23 mouse cellular contexts compared by ENCODE assay signal in the genomic region with DNA sequence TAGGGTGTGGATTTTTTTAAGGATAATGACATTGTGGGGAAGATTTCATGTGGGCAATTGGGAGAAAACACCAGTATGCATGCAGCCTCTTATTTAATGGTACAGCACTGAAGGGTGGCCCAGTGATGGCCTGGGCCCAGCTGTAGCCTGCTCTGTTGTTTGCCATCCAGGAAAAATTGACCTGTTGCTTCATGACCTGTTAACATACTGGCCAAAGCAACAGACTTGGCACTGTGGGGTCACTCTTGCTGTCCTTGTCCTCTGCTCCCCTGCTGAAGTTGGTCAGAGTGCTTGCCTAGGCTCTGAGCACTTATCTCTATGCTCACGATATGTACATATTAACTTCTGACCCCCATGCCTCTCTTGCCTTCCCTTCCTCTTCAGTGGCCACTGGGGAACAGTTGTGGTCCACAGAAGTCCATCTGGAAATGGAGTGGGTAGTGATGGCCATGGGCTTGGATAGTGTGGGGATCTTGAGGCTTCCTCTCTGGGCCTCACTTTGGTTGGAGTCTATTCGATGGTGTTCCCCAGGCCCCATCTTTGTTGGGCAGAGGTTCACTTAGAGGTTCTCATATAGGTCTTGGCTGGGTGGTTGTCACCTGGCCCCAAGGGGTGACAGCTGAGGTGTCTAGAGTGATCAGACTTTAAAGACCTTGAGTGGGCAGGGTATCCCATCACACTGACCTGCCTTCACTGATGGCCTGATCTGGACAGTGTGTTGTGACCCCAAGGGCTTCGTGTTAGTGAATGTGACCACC.
A peak's percentile ranks its signal among the peaks of the same experiment; 100 is the strongest.
DNase-seq lines count a peak whose midpoint lies in the region; ATAC-seq and TF ChIP-seq lines count a peak whose summit lies in the region.
"Had no signal": no experiment of that assay in that cellular context is flagged by ENCODE, and none has a peak within 500 bp of the region (broad histone marks: within the 10 kb centered on the region; RNA-seq: fewer than 3 reads in every experiment).

No protein-coding gene starts in this region.

- no peak for TF ChIP-seq EP300 in liver, embryonic 14.5 days (IDR thresholded peaks at IDR 0.05; ENCODE audit: low read depth)

- H3K4me3 ChIP-seq in forebrain, embryonic 10.5 days = no peak overlapping the region
- H3K4me3 ChIP-seq in forebrain, embryonic 13.5 days = no peak overlapping the region
- no peak overlapping the region for H3K4me3 ChIP-seq in liver, adult 2 months (ENCODE audit: insufficient read depth, low read depth, low read length)
- H3K4me3 ChIP-seq in embryonic facial prominence, embryonic 10.5 days = no peak overlapping the region
- H3K4me3 ChIP-seq in liver, embryonic 14.5 days (ENCODE audit: insufficient read depth in 1 of 2, low read depth in 2 of 2, low read length in 2 of 2) = no peak overlapping the region
- no peak overlapping the region for H3K4me3 ChIP-seq in forebrain, embryonic 14.5 days (ENCODE audit: low read depth, low read length)
- no peak overlapping the region for H3K4me3 ChIP-seq in kidney, embryonic 14.5 days (ENCODE audit: low read length)
- H3K4me3 ChIP-seq: heart, embryonic 15.5 days; limb, embryonic 12.5 days; lung, embryonic 15.5 days; midbrain, embryonic 15.5 days; myocyte had no signal

- 97% methylated on average over 3 of the region's 3 CpGs for WGBS in forebrain, embryonic 10.5 days
- 81% methylated on average over 3 of the region's 3 CpGs for WGBS in forebrain, embryonic 13.5 days
- WGBS in liver, adult 2 months = 64% methylated on average over 3 of the region's 3 CpGs
- WGBS in embryonic facial prominence, embryonic 10.5 days = 84% methylated on average over 3 of the region's 3 CpGs
- WGBS in liver, embryonic 14.5 days (ENCODE audit: insufficient replicate concordance) = 69% methylated on average over 3 of the region's 3 CpGs
- 80% methylated on average over 3 of the region's 3 CpGs for WGBS in forebrain, embryonic 14.5 days
- WGBS in kidney, embryonic 14.5 days = 85% methylated on average over 3 of the region's 3 CpGs

- H3K27ac ChIP-seq in forebrain, embryonic 10.5 days = no peak overlapping the region
- H3K27ac ChIP-seq in forebrain, embryonic 13.5 days = no peak overlapping the region
- H3K27ac ChIP-seq in liver, adult 2 months (replicated peaks; ENCODE audit: insufficient read depth, low read depth, low read length) = no peak overlapping the region
- H3K27ac ChIP-seq in embryonic facial prominence, embryonic 10.5 days (replicated peaks) = peak overlapping the region; percentile 35; the same call in 1 of the 2 replicates
- no peak overlapping the region for H3K27ac ChIP-seq in liver, embryonic 14.5 days
- H3K27ac ChIP-seq in forebrain, embryonic 14.5 days (ENCODE audit: low read depth, low read length) = no peak overlapping the region
- H3K27ac ChIP-seq in kidney, embryonic 14.5 days (ENCODE audit: low read depth, low read length) = no peak overlapping the region
- H3K27ac ChIP-seq: heart, embryonic 15.5 days; hindbrain, postnatal 0 days; limb, embryonic 12.5 days; lung, embryonic 15.5 days; midbrain, embryonic 15.5 days had no signal

- TF ChIP-seq CTCF in liver, adult 2 months (IDR thresholded peaks at IDR 0.05; ENCODE audit: low read depth, low read length) = no peak
- no peak for TF ChIP-seq CTCF in liver, embryonic 14.5 days (IDR thresholded peaks at IDR 0.05; ENCODE audit: low read depth)

- H3K27me3 ChIP-seq in forebrain, embryonic 10.5 days (ENCODE audit: poor library complexity, severe bottlenecking) = peaks cover 20% of the 10 kb centered on the region
- peaks cover 9% of the 10 kb centered on the region for H3K27me3 ChIP-seq in forebrain, embryonic 13.5 days
- H3K27me3 ChIP-seq in liver, adult 2 months (ENCODE audit: control insufficient read depth, insufficient read depth, low read length) = no peaks in the 10 kb centered on the region
- H3K27me3 ChIP-seq in embryonic facial prominence, embryonic 10.5 days (replicated peaks; ENCODE audit: low read depth, poor library complexity, severe bottlenecking) = peaks cover 8% of the 10 kb centered on the region
- no peaks in the 10 kb centered on the region for H3K27me3 ChIP-seq in liver, embryonic 14.5 days (ENCODE audit: control insufficient read depth, insufficient read depth, low read length)
- no peaks in the 10 kb centered on the region for H3K27me3 ChIP-seq in forebrain, embryonic 14.5 days (replicated peaks; ENCODE audit: control insufficient read depth, insufficient read depth, low read length)
- no peaks in the 10 kb centered on the region for H3K27me3 ChIP-seq in kidney, embryonic 14.5 days (ENCODE audit: control insufficient read depth, insufficient read depth, low read length)
- H3K27me3 ChIP-seq: heart, embryonic 15.5 days; limb, embryonic 12.5 days; lung, embryonic 15.5 days; midbrain, embryonic 15.5 days had no signal

- no peak for TF ChIP-seq POLR2A in liver, adult 2 months (IDR thresholded peaks at IDR 0.05; ENCODE audit: extremely low read depth, insufficient read depth, low read length)

- no peaks in the 10 kb centered on the region for H3K79me2 ChIP-seq in liver, adult 2 months (ENCODE audit: control insufficient read depth, insufficient read depth, low read length)

- H3K9ac ChIP-seq in forebrain, embryonic 13.5 days = no peak overlapping the region
- no peak overlapping the region for H3K9ac ChIP-seq in liver, adult 2 months (ENCODE audit: low read depth, low read length)
- no peak overlapping the region for H3K9ac ChIP-seq in liver, embryonic 14.5 days (replicated peaks)
- no peak overlapping the region for H3K9ac ChIP-seq in forebrain, embryonic 14.5 days (ENCODE audit: low read length)
- H3K9ac ChIP-seq in kidney, embryonic 14.5 days (ENCODE audit: low read depth, low read length) = no peak overlapping the region
- H3K9ac ChIP-seq: heart, embryonic 15.5 days; limb, embryonic 12.5 days; lung, embryonic 15.5 days; midbrain, embryonic 15.5 days had no signal

- no peaks in the 10 kb centered on the region for H3K9me3 ChIP-seq in forebrain, embryonic 10.5 days
- no peaks in the 10 kb centered on the region for H3K9me3 ChIP-seq in forebrain, embryonic 13.5 days (replicated peaks)
- no peaks in the 10 kb centered on the region for H3K9me3 ChIP-seq in embryonic facial prominence, embryonic 10.5 days
- H3K9me3 ChIP-seq in liver, embryonic 14.5 days (ENCODE audit: control insufficient read depth, low read length) = no peaks in the 10 kb centered on the region
- no peaks in the 10 kb centered on the region for H3K9me3 ChIP-seq in forebrain, embryonic 14.5 days (replicated peaks; ENCODE audit: control insufficient read depth, low read length)
- H3K9me3 ChIP-seq in kidney, embryonic 14.5 days (ENCODE audit: control insufficient read depth, low read length) = no peaks in the 10 kb centered on the region
- H3K9me3 ChIP-seq: heart, embryonic 15.5 days; limb, embryonic 12.5 days; lung, embryonic 15.5 days; midbrain, embryonic 15.5 days had no signal

- H3K36me3 ChIP-seq in forebrain, embryonic 10.5 days (replicated peaks) = no peaks in the 10 kb centered on the region
- H3K36me3 ChIP-seq in forebrain, embryonic 13.5 days (ENCODE audit: poor library complexity, severe bottlenecking) = no peaks in the 10 kb centered on the region
- no peaks in the 10 kb centered on the region for H3K36me3 ChIP-seq in liver, adult 2 months (ENCODE audit: control insufficient read depth, insufficient read depth, low read length)
- H3K36me3 ChIP-seq in embryonic facial prominence, embryonic 10.5 days (replicated peaks) = no peaks in the 10 kb centered on the region
- no peaks in the 10 kb centered on the region for H3K36me3 ChIP-seq in liver, embryonic 14.5 days (replicated peaks; ENCODE audit: control insufficient read depth, insufficient read depth, low read depth)
- no peaks in the 10 kb centered on the region for H3K36me3 ChIP-seq in forebrain, embryonic 14.5 days (ENCODE audit: control insufficient read depth, insufficient read depth, low read length)
- H3K36me3 ChIP-seq in kidney, embryonic 14.5 days (ENCODE audit: control insufficient read depth, insufficient read depth, low read length) = no peaks in the 10 kb centered on the region
- H3K36me3 ChIP-seq: limb, embryonic 12.5 days; lung, embryonic 15.5 days; midbrain, embryonic 15.5 days had no signal

- no peak overlapping the region for H3K4me2 ChIP-seq in forebrain, embryonic 13.5 days
- no peak overlapping the region for H3K4me2 ChIP-seq in liver, embryonic 14.5 days (ENCODE audit: low read depth)
- no peak overlapping the region for H3K4me2 ChIP-seq in forebrain, embryonic 14.5 days (ENCODE audit: low read length)
- H3K4me2 ChIP-seq in kidney, embryonic 14.5 days (replicated peaks; ENCODE audit: low read depth, low read length) = no peak overlapping the region
- H3K4me2 ChIP-seq: heart, embryonic 15.5 days; limb, embryonic 12.5 days; lung, embryonic 15.5 days; midbrain, embryonic 15.5 days had no signal

- ATAC-seq in forebrain, embryonic 13.5 days = no peak
- peak; percentile 44; the same call in 1 of the 2 replicates for ATAC-seq in liver, embryonic 14.5 days (ENCODE audit: insufficient read depth)
- ATAC-seq in forebrain, embryonic 14.5 days = no peak
- ATAC-seq in kidney, embryonic 14.5 days (ENCODE audit: low FRiP score, low TSS enrichment) = no peak
- ATAC-seq: hindbrain, postnatal 0 days; midbrain, embryonic 15.5 days had no signal

- peak; percentile 12 for DNase-seq in forebrain, embryonic 10.5 days (ENCODE audit: extremely low spot score, low spot score)
- DNase-seq in liver, adult 2 months (ENCODE audit: extremely low read depth, low read depth, low spot score) = peak; percentile 97
- no peak for DNase-seq in liver
- DNase-seq in embryonic facial prominence, embryonic 10.5 days (ENCODE audit: low spot score) = peak; percentile 4
- DNase-seq in liver, embryonic 14.5 days (ENCODE audit: low read depth in 3 of 3, low spot score in 3 of 3) = no peak
- no peak for DNase-seq in forebrain, embryonic 14.5 days (ENCODE audit: low spot score)
- DNase-seq: adrenal gland, postnatal 36 days; cerebellum, adult 9-11 months; gastrocnemius, postnatal 36 days; kidney, adult 2 months; kidney, postnatal 14 days; layer of hippocampus, postnatal 36 days; lung, postnatal 36 days; right cerebral cortex, adult 18-20 months; right cerebral cortex, postnatal 4 days had no signal

- H3K4me1 ChIP-seq in forebrain, embryonic 10.5 days = no peaks in the 10 kb centered on the region
- no peaks in the 10 kb centered on the region for H3K4me1 ChIP-seq in forebrain, embryonic 13.5 days
- H3K4me1 ChIP-seq in liver, adult 2 months (ENCODE audit: control insufficient read depth, insufficient read depth, low read length) = peaks cover 2% of the 10 kb centered on the region
- H3K4me1 ChIP-seq in embryonic facial prominence, embryonic 10.5 days = 0 out of 2 replicates have a peak, but pooled peaks cover 2% of the 10 kb centered on the region
- H3K4me1 ChIP-seq in liver, embryonic 14.5 days (replicated peaks; ENCODE audit: control insufficient read depth in 2 of 2, insufficient read depth in 2 of 2, low read length in 1 of 2) = no peaks in the 10 kb centered on the region
- no peaks in the 10 kb centered on the region for H3K4me1 ChIP-seq in forebrain, embryonic 14.5 days (ENCODE audit: control insufficient read depth, insufficient read depth, low read length)
- H3K4me1 ChIP-seq in kidney, embryonic 14.5 days (ENCODE audit: control insufficient read depth, insufficient read depth, low read length) = no peaks in the 10 kb centered on the region
- H3K4me1 ChIP-seq: heart, embryonic 15.5 days; midbrain, embryonic 15.5 days had no signal

Comparison
In these comparisons a context has a peak if more than half of its experiments do, and no peak if none do; other contexts are left out.
1. DNase-seq: peak in forebrain, embryonic 10.5 days (single experiment), liver, adult 2 months (single experiment) and embryonic facial prominence, embryonic 10.5 days (single experiment); none in liver (single experiment), liver, embryonic 14.5 days (0 of 3) and forebrain, embryonic 14.5 days (single experiment).